13 mouse cellular contexts compared by ENCODE assay signal in the genomic region with DNA sequence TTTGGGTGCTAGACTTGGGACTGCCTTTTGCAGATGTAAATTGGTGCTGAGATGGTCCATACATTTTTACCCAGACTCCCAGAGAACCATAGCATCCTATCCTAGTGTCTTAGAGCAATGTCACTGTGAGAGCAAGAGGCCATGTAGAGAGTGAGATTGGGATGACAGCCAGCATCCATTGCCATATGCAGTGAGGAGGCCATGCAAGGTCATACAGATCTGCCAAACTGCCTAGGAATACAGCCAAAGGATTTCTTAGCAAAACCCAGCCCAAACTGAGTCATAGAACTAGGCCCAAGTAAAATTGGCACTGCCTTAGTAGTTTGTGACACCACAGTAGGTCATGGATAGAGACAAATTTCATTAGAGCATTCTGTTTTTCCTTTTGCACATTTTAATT.
DNase-seq lines count a peak whose midpoint lies in the region; ATAC-seq and TF ChIP-seq lines count a peak whose summit lies in the region.
"Had no signal": no experiment of that assay in that cellular context is flagged by ENCODE, and none has a peak within 500 bp of the region (broad histone marks: within the 10 kb centered on the region; RNA-seq: fewer than 3 reads in every experiment).

No protein-coding gene starts in this region.

- H3K27me3 ChIP-seq in hindbrain, postnatal 0 days (ENCODE audit: insufficient read depth, low read length), result no peaks in the 10 kb centered on the region
- no peaks in the 10 kb centered on the region for H3K27me3 ChIP-seq in hindbrain, embryonic 10.5 days (ENCODE audit: insufficient read depth, poor library complexity, severe bottlenecking)
- no peaks in the 10 kb centered on the region for H3K27me3 ChIP-seq in limb, embryonic 10.5 days (ENCODE audit: low read depth, poor library complexity, severe bottlenecking)
- H3K27me3 ChIP-seq: CH12.LX; embryonic facial prominence, embryonic 13.5 days had no signal

- TF ChIP-seq CTCF in hindbrain, postnatal 0 days (IDR thresholded peaks at IDR 0.05; ENCODE audit: low read depth), result no peak

- H3K9me3 ChIP-seq in hindbrain, postnatal 0 days (ENCODE audit: low read length), result no peaks in the 10 kb centered on the region
- H3K9me3 ChIP-seq in hindbrain, embryonic 10.5 days, result no peaks in the 10 kb centered on the region
- H3K9me3 ChIP-seq in limb, embryonic 10.5 days (replicated peaks), result no peaks in the 10 kb centered on the region
- H3K9me3 ChIP-seq: embryonic facial prominence, embryonic 13.5 days had no signal

- no peak overlapping the region for H3K4me2 ChIP-seq in hindbrain, postnatal 0 days (ENCODE audit: low read depth, low read length)
- H3K4me2 ChIP-seq: embryonic facial prominence, embryonic 13.5 days had no signal

- no peak overlapping the region for H3K27ac ChIP-seq in hindbrain, postnatal 0 days
- H3K27ac ChIP-seq in hindbrain, embryonic 10.5 days, result no peak overlapping the region
- H3K27ac ChIP-seq in limb, embryonic 10.5 days, result no peak overlapping the region
- H3K27ac ChIP-seq: embryonic facial prominence, embryonic 13.5 days; macrophage had no signal

- intact Hi-C loops in gastrocnemius, postnatal 14 days (cut with DNase I; ENCODE audit: low total_unique reads), result no loop called here

- no peak overlapping the region for H3K4me3 ChIP-seq in hindbrain, postnatal 0 days (ENCODE audit: low read length)
- no peak overlapping the region for H3K4me3 ChIP-seq in hindbrain, embryonic 10.5 days
- H3K4me3 ChIP-seq in limb, embryonic 10.5 days, result no peak overlapping the region
- H3K4me3 ChIP-seq: embryonic facial prominence, embryonic 13.5 days had no signal

- H3K9ac ChIP-seq in hindbrain, postnatal 0 days (replicated peaks; ENCODE audit: low read length), result no peak overlapping the region
- H3K9ac ChIP-seq: embryonic facial prominence, embryonic 13.5 days had no signal

- H3K4me1 ChIP-seq in hindbrain, postnatal 0 days (ENCODE audit: insufficient read depth, low read length), result no peaks in the 10 kb centered on the region
- no peaks in the 10 kb centered on the region for H3K4me1 ChIP-seq in hindbrain, embryonic 10.5 days (replicated peaks)
- no peaks in the 10 kb centered on the region for H3K4me1 ChIP-seq in limb, embryonic 10.5 days
- H3K4me1 ChIP-seq: embryonic facial prominence, embryonic 13.5 days had no signal

- no peak; the same call in 1 of the 2 replicates for ATAC-seq in hindbrain, postnatal 0 days
- no peak for ATAC-seq in monocyte, adult 5-6 weeks (replicated peaks; ENCODE audit: insufficient number of reproducible peaks, low FRiP score, low TSS enrichment, poor library complexity, severe bottlenecking)
- ATAC-seq: hindbrain, embryonic 16.5 days had no signal

- H3K36me3 ChIP-seq in hindbrain, postnatal 0 days (ENCODE audit: insufficient read depth, low read length), result no peaks in the 10 kb centered on the region
- H3K36me3 ChIP-seq in hindbrain, embryonic 10.5 days, result no peaks in the 10 kb centered on the region
- no peaks in the 10 kb centered on the region for H3K36me3 ChIP-seq in limb, embryonic 10.5 days
- H3K36me3 ChIP-seq: embryonic facial prominence, embryonic 13.5 days had no signal

- DNase-seq in hindbrain, postnatal 0 days (ENCODE audit: low spot score), result peak; percentile 51
- DNase-seq in hindbrain, embryonic 10.5 days (ENCODE audit: low spot score), result no peak
- DNase-seq in adrenal gland, adult 8-10 months, result peak; percentile 73
- DNase-seq in gastrocnemius, postnatal 14 days, result peak; percentile 59
- DNase-seq in lung, postnatal 10 days, result peak; percentile 63
- no peak for DNase-seq in kidney, postnatal 14 days
- no peak for DNase-seq in limb, embryonic 10.5 days (ENCODE audit: low spot score)
- DNase-seq: kidney, postnatal 4 days had no signal

Comparison
In these comparisons a context has a peak if more than half of its experiments do, and no peak if none do; other contexts are left out.
1. DNase-seq: peak in hindbrain, postnatal 0 days (single experiment), adrenal gland, adult 8-10 months (single experiment), gastrocnemius, postnatal 14 days (single experiment) and lung, postnatal 10 days (single experiment); none in hindbrain, embryonic 10.5 days (single experiment), kidney, postnatal 14 days (single experiment) and limb, embryonic 10.5 days (single experiment).